Mouse (Mus musculus): Measurements from ENCODE around the gene Snx21. TPM values are rescaled to one million over a fixed set of nuclear protein-coding genes. Genes with fewer than 3 reads are reported as not detected.

Snx21 gene
- polyA plus RNA-seq, 1 experiment: 19.5 TPM

GRCm38 (mm10) chr2:164835164-164835563 lies 49.5 kb downstream of the Snx21 start:
- H3K79me3 ChIP-seq (ENCODE audit: low read depth): peaks cover 8% of the 10 kb centered on the region
- H3K36me3 ChIP-seq (ENCODE audit: control insufficient read depth, insufficient read depth): peaks cover 25% of the 10 kb centered on the region
- peaks cover 20% of the 10 kb centered on the region for H3K79me2 ChIP-seq (ENCODE audit: control insufficient read depth, insufficient read depth)
- no peak overlapping the region for H3K4me3 ChIP-seq (ENCODE audit: insufficient read depth, poor library complexity, severe bottlenecking)
- no peaks in the 10 kb centered on the region for H3K27me3 ChIP-seq (ENCODE audit: control insufficient read depth, insufficient read depth, insufficient read length)
- no peak overlapping the region for H3ac ChIP-seq (ENCODE audit: control insufficient read depth, insufficient read length, low read depth)
- TF ChIP-seq MYOG (IDR thresholded peaks at IDR 0.05; ENCODE audit: control insufficient read depth, extremely low read depth, insufficient read length): no peak
- TF ChIP-seq CTCF (IDR thresholded peaks at IDR 0.05; ENCODE audit: control insufficient read depth, insufficient read depth, insufficient read length): no peak
- no peak for TF ChIP-seq CEBPB (IDR thresholded peaks at IDR 0.05; ENCODE audit: low read depth)
- no peak for TF ChIP-seq MYOD1 (IDR thresholded peaks at IDR 0.05; ENCODE audit: control insufficient read depth, insufficient read length, low read depth)
- TF ChIP-seq FOSL1 (IDR thresholded peaks at IDR 0.05; ENCODE audit: insufficient read depth, low read length, poor library complexity, severe bottlenecking): no peak
- TF ChIP-seq MAX (IDR thresholded peaks at IDR 0.05): no peak
- no peak for TF ChIP-seq USF1 (IDR thresholded peaks at IDR 0.05; ENCODE audit: low read depth)

Other genes starting within 250 kb of the Snx21 start
- gene Wfdc2, start 223.4 kb upstream of the Snx21 start, polyA plus RNA-seq (2012; fragmentation: generic; extraction: Trizol): not detected
- gene Spint3, start 212.4 kb upstream of the Snx21 start, polyA plus RNA-seq (2012; fragmentation: generic; extraction: Trizol): not detected
- not detected for gene Wfdc6a, start 200.4 kb upstream of the Snx21 start, polyA plus RNA-seq (2012; fragmentation: generic; extraction: Trizol)
- gene Eppin, start 192.2 kb upstream of the Snx21 start, polyA plus RNA-seq (2012; fragmentation: generic; extraction: Trizol): not detected
- not detected for gene Wfdc6b, start 172.3 kb upstream of the Snx21 start, polyA plus RNA-seq (2012; fragmentation: generic; extraction: Trizol)
- gene Wfdc8, start 172.2 kb upstream of the Snx21 start, polyA plus RNA-seq (2012; fragmentation: generic; extraction: Trizol): not detected
- not detected for gene Wfdc16, start 147.0 kb upstream of the Snx21 start, polyA plus RNA-seq (2012; fragmentation: generic; extraction: Trizol)
- not detected for gene Wfdc10, start 129.8 kb upstream of the Snx21 start, polyA plus RNA-seq (2012; fragmentation: generic; extraction: Trizol)
- gene Wfdc9, start 129.2 kb upstream of the Snx21 start, polyA plus RNA-seq (2012; fragmentation: generic; extraction: Trizol): not detected
- gene Wfdc11, start 111.7 kb upstream of the Snx21 start, polyA plus RNA-seq (2012; fragmentation: generic; extraction: Trizol): not detected
- not detected for gene Wfdc13, start 100.7 kb upstream of the Snx21 start, polyA plus RNA-seq (2012; fragmentation: generic; extraction: Trizol)
- not detected for gene Spint4, start 87.3 kb upstream of the Snx21 start, polyA plus RNA-seq (2012; fragmentation: generic; extraction: Trizol)
- not detected for gene Spint5, start 70.5 kb upstream of the Snx21 start, polyA plus RNA-seq (2012; fragmentation: generic; extraction: Trizol)
- 0.13 TPM for gene Wfdc3, start 39.9 kb upstream of the Snx21 start, polyA plus RNA-seq (2012; fragmentation: generic; extraction: Trizol)
- gene Dnttip1, start 39.8 kb upstream of the Snx21 start, polyA plus RNA-seq (2012; fragmentation: generic; extraction: Trizol): 47.3 TPM
- 279 TPM for gene Ube2c, start 15.9 kb upstream of the Snx21 start, polyA plus RNA-seq (2012; fragmentation: generic; extraction: Trizol)
- 4.7 TPM for gene Tnnc2, start 5.9 kb upstream of the Snx21 start, polyA plus RNA-seq (2012; fragmentation: generic; extraction: Trizol)
- 20.5 TPM for gene Acot8, start 19.1 kb downstream of the Snx21 start, polyA plus RNA-seq (2012; fragmentation: generic; extraction: Trizol)
- gene Zswim3, start 19.3 kb downstream of the Snx21 start, polyA plus RNA-seq (2012; fragmentation: generic; extraction: Trizol): 2.9 TPM
- gene Zswim1, start 36.9 kb downstream of the Snx21 start, polyA plus RNA-seq (2012; fragmentation: generic; extraction: Trizol): 10.0 TPM
- not detected for gene Spata25, start 42.7 kb downstream of the Snx21 start, polyA plus RNA-seq (2012; fragmentation: generic; extraction: Trizol)
- gene Ctsa, start 47.0 kb downstream of the Snx21 start, polyA plus RNA-seq (2012; fragmentation: generic; extraction: Trizol): 160 TPM
- gene Neurl2, start 47.6 kb downstream of the Snx21 start, polyA plus RNA-seq (2012; fragmentation: generic; extraction: Trizol): 11.3 TPM
- gene Pltp, start 71.9 kb downstream of the Snx21 start, polyA plus RNA-seq (2012; fragmentation: generic; extraction: Trizol): 13.3 TPM
- gene Pcif1, start 93.5 kb downstream of the Snx21 start, polyA plus RNA-seq (2012; fragmentation: generic; extraction: Trizol): 46.5 TPM
- gene Zfp335, start 125.9 kb downstream of the Snx21 start, polyA plus RNA-seq (2012; fragmentation: generic; extraction: Trizol): 11.7 TPM
- 1.1 TPM for gene Mmp9, start 155.0 kb downstream of the Snx21 start, polyA plus RNA-seq (2012; fragmentation: generic; extraction: Trizol)
- 0.12 TPM for gene Slc12a5, start 175.0 kb downstream of the Snx21 start, polyA plus RNA-seq (2012; fragmentation: generic; extraction: Trizol)
- 31.2 TPM for gene Ncoa5, start 249.0 kb downstream of the Snx21 start, polyA plus RNA-seq (2012; fragmentation: generic; extraction: Trizol)